In the genomic region with DNA sequence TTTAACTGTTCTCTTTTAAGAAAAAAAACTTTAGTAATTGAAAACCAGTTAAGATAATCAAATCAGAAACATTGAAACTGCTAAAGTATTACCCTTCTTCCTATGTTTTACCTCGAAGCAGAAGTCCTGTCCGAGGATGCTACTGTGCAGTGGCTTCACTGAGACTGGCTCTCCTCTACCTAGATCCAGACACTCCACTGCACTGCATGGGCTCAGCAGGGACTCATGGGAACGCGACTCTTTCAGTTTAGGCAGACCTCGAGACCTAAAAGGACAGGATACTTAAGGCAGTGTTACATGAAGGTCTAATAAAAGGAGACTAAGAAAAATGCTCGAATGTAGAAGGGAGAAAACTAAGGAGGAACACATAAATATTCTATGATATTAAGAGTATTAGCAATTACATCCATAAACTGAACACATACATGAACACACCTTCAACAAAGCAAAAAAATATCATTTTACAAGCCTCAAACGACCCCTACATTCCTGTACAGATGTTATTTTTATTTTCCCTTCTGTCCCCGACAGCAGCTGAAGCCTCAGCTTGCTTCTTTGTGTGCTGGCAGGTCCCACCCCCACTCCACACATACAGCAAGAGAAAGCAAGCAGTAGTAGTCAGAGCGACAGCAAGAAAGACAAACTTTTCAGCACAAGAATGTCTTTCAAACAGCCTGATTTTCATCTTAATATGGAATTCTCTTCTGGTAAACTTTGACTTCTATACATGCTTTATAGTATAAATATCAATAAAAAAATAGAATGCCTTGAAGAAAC, we compare ENCODE assay signal across 11 mouse cellular contexts.
DNase-seq lines count a peak whose midpoint lies in the region; ATAC-seq and TF ChIP-seq lines count a peak whose summit lies in the region.
"Had no signal": no experiment of that assay in that cellular context is flagged by ENCODE, and none has a peak within 500 bp of the region (broad histone marks: within the 10 kb centered on the region; RNA-seq: fewer than 3 reads in every experiment).

No protein-coding gene starts in this region.

- H3K4me2 ChIP-seq in forebrain, embryonic 16.5 days (ENCODE audit: low read length) = no peak overlapping the region
- peak overlapping the region; percentile 58 for H3K4me2 ChIP-seq in heart, embryonic 13.5 days
- no peak overlapping the region for H3K4me2 ChIP-seq in limb, embryonic 14.5 days (replicated peaks; ENCODE audit: low read depth, low read length, severe bottlenecking)
- H3K4me2 ChIP-seq: liver, embryonic 15.5 days had no signal

- no peak for ATAC-seq in forebrain, embryonic 16.5 days
- ATAC-seq in heart, embryonic 13.5 days (ENCODE audit: extremely low read depth, insufficient number of reproducible peaks, low FRiP score, low TSS enrichment) = no peak
- peak; percentile 74; the same call in 1 of the 2 replicates for ATAC-seq in limb, embryonic 14.5 days (ENCODE audit: low FRiP score, low read depth)
- ATAC-seq: intestine, embryonic 16.5 days had no signal

- H3K4me1 ChIP-seq in forebrain, embryonic 10.5 days = peaks cover 57% of the 10 kb centered on the region
- peaks cover 6% of the 10 kb centered on the region; the same call in 1 of the 2 replicates for H3K4me1 ChIP-seq in forebrain, embryonic 16.5 days (replicated peaks; ENCODE audit: control insufficient read depth, insufficient read depth, low read length)
- H3K4me1 ChIP-seq in heart, embryonic 13.5 days = peaks cover 47% of the 10 kb centered on the region
- H3K4me1 ChIP-seq in limb, embryonic 14.5 days (ENCODE audit: control insufficient read depth, insufficient read depth, low read length) = 0 out of 2 replicates have a peak, but pooled peaks cover 3% of the 10 kb centered on the region
- H3K4me1 ChIP-seq: liver, embryonic 15.5 days had no signal

- TF ChIP-seq POLR2A in limb, embryonic 14.5 days (IDR thresholded peaks at IDR 0.05; ENCODE audit: borderline replicate concordance, extremely low read depth, insufficient read depth, insufficient read length) = no peak

- DNase-seq in forebrain, embryonic 10.5 days (ENCODE audit: extremely low spot score, low spot score) = no peak
- peak; percentile 57 for DNase-seq in brain, adult 2 months (ENCODE audit: low read depth, low spot score)
- DNase-seq in limb, embryonic 14.5 days (ENCODE audit: low spot score) = no peak
- DNase-seq in thymus, postnatal 4 days = no peak
- DNase-seq in lung, postnatal 14 days = no peak
- DNase-seq in thymus, postnatal 0 days (ENCODE audit: low spot score) = no peak
- DNase-seq: cerebellum, postnatal 14 days had no signal

- no peaks in the 10 kb centered on the region for H3K27me3 ChIP-seq in forebrain, embryonic 10.5 days (ENCODE audit: poor library complexity, severe bottlenecking)
- H3K27me3 ChIP-seq in forebrain, embryonic 16.5 days (replicated peaks; ENCODE audit: control insufficient read depth, insufficient read depth, low read length) = no peaks in the 10 kb centered on the region
- no peaks in the 10 kb centered on the region for H3K27me3 ChIP-seq in heart, embryonic 13.5 days (replicated peaks)
- H3K27me3 ChIP-seq in limb, embryonic 14.5 days (ENCODE audit: control insufficient read depth, insufficient read depth, low read length) = no peaks in the 10 kb centered on the region
- H3K27me3 ChIP-seq: liver, embryonic 15.5 days had no signal

- WGBS in forebrain, embryonic 10.5 days = 32% methylated on average over 9 of the region's 9 CpGs
- WGBS in forebrain, embryonic 16.5 days = 19% methylated on average over 9 of the region's 9 CpGs
- WGBS in heart, embryonic 13.5 days = 29% methylated on average over 9 of the region's 9 CpGs
- WGBS in limb, embryonic 14.5 days = 39% methylated on average over 9 of the region's 9 CpGs

- peak overlapping the region; percentile 59 for H3K27ac ChIP-seq in forebrain, embryonic 10.5 days
- H3K27ac ChIP-seq in forebrain, embryonic 16.5 days (ENCODE audit: low read length) = no peak overlapping the region
- peak overlapping the region; percentile 63 for H3K27ac ChIP-seq in heart, embryonic 13.5 days (replicated peaks)
- H3K27ac ChIP-seq in limb, embryonic 14.5 days (replicated peaks; ENCODE audit: low read depth, low read length) = no peak overlapping the region
- H3K27ac ChIP-seq: liver, embryonic 15.5 days had no signal

- H3K36me3 ChIP-seq in forebrain, embryonic 10.5 days (replicated peaks) = peaks cover 14% of the 10 kb centered on the region
- H3K36me3 ChIP-seq in forebrain, embryonic 16.5 days (ENCODE audit: control insufficient read depth, insufficient read depth) = peaks cover 6% of the 10 kb centered on the region
- peaks cover 20% of the 10 kb centered on the region for H3K36me3 ChIP-seq in heart, embryonic 13.5 days
- H3K36me3 ChIP-seq in limb, embryonic 14.5 days (ENCODE audit: control insufficient read depth, insufficient read depth, low read length) = peaks cover 4% of the 10 kb centered on the region; the same call in 1 of the 2 replicates
- H3K36me3 ChIP-seq: liver, embryonic 15.5 days had no signal

- H3K9me3 ChIP-seq in forebrain, embryonic 10.5 days = no peaks in the 10 kb centered on the region
- no peaks in the 10 kb centered on the region for H3K9me3 ChIP-seq in forebrain, embryonic 16.5 days (ENCODE audit: control insufficient read depth, low read length)
- H3K9me3 ChIP-seq in heart, embryonic 13.5 days = no peaks in the 10 kb centered on the region
- H3K9me3 ChIP-seq in limb, embryonic 14.5 days (ENCODE audit: control insufficient read depth, low read length) = no peaks in the 10 kb centered on the region
- H3K9me3 ChIP-seq: liver, embryonic 15.5 days had no signal

- H3K9ac ChIP-seq in forebrain, embryonic 16.5 days (replicated peaks; ENCODE audit: low read depth, low read length) = no peak overlapping the region
- peak overlapping the region; percentile 55 for H3K9ac ChIP-seq in heart, embryonic 13.5 days
- H3K9ac ChIP-seq in limb, embryonic 14.5 days (ENCODE audit: low read depth, low read length, severe bottlenecking) = no peak overlapping the region
- H3K9ac ChIP-seq: liver, embryonic 15.5 days had no signal

- H3K4me3 ChIP-seq in forebrain, embryonic 10.5 days = peak overlapping the region; percentile 6; the same call in 1 of the 2 replicates
- no peak overlapping the region for H3K4me3 ChIP-seq in forebrain, embryonic 16.5 days (replicated peaks; ENCODE audit: low read length)
- H3K4me3 ChIP-seq in heart, embryonic 13.5 days = peak overlapping the region; percentile 21
- H3K4me3 ChIP-seq in limb, embryonic 14.5 days (replicated peaks; ENCODE audit: low read length) = no peak overlapping the region
- H3K4me3 ChIP-seq: liver, embryonic 15.5 days had no signal

Comparison
In these comparisons a context has a peak if more than half of its experiments do, and no peak if none do; other contexts are left out.
1. H3K27ac ChIP-seq: peak in forebrain, embryonic 10.5 days (single experiment) and heart, embryonic 13.5 days (single experiment); none in forebrain, embryonic 16.5 days (single experiment) and limb, embryonic 14.5 days (single experiment).
2. H3K4me3 ChIP-seq: peak in forebrain, embryonic 10.5 days (single experiment) and heart, embryonic 13.5 days (single experiment); none in forebrain, embryonic 16.5 days (single experiment) and limb, embryonic 14.5 days (single experiment).